Mouse (Mus musculus): ENCODE measurements around the gene Olfr323.

The Olfr323 gene

DNA sequence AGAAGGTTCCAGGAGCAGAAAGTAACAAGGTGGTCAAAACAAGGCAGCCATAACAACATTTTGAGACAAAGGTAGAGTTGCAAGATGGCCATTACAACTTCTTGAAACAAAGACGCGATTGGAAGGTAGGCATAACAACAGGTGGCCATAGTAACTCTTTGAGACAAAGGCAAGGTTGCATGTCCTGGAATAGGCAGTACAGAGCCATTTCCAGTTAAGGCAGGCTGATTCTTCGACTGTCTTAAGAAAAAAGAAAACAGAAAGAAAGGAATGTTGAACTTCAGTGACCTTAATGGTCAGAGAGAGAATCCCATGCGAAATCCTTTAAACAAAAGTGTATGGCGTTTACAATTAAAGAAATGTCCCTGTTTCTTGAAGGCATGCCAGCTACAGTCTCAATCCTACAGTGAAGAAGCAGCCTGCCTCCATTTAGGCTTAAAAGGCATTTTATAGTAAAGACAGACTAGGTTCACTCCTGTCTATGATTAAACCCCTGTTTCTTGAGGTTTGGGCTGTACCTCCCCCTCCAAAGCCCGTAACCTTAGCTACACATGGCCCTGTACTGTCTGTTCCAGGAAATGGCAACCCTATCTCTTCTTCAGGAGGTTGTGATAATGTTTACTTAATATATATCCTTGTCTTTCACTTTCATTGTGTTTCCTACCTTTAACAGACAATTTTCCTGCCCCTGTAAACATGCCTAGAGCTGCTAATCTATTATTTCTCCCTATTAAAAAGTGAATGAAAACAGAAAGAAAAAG is 27.3 kb downstream of the Olfr323 start:
- no peak for DNase-seq (ENCODE audit: low spot score)

DNA sequence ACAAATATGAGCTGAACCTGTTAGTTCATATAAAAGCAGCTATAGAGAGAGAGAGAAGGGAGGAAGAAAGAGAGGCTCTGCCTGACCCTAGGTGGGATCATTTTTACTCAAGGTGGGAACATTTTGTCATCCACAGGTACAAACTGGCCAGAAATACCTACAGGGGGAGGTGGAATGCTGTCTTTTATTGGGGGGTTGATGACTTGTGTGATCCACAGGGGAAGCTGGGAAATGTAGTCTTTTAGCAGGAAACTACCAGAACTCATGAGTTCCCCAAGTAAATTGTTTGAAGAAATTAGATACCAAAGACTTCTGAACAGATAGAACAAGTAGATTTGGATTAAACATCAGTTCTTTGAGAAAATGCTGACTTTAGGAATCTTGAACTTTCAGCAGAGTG is 28.2 kb downstream of the Olfr323 start:
- no peak for DNase-seq (ENCODE audit: low spot score)

DNA sequence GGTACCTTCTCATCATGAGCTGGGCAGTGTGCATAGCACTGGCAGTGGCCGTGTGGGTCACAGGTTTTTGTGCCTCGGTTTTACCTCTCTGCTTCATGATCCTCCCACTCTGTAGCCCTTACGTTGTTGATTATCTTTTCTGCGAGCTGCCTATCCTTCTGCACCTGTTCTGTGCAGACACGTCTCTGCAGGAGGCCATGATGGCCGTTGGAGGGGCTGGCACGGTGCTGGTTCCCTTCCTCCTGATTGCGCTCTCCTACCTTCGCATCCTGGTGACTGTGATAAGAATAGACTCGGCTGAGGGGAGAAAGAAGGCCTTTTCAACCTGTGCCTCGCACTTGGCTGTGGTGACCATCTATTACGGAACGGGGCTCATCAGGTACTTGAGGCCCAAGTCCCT is 32.5 kb downstream of the Olfr323 start:
- DNase-seq (ENCODE audit: low spot score) = no peak

DNA sequence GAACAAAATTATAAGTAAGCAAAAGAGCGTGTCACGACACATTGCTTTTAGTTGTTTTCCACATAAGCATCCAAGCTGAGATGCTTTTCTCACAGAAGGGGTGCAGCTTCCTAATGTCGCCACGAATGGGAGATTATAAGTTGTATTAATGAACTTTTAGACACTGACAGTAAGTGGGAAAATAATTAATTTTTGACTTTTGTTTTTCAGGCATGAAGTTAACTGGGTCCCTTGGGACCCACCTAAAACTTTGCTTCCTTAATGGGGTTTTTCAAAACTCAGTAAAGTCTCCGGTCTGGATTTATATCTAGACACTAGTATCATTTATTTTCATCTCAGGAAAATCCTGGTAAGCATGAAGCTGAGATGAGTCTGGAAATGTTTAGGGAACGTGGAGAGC is 35.5 kb downstream of the Olfr323 start, which contains the start of gene Olfr324:
Gene Olfr324, plus strand, starts transcription at position 301 of the 400 bp plus-strand sequence.
- DNase-seq (ENCODE audit: low spot score) = no peak

DNA sequence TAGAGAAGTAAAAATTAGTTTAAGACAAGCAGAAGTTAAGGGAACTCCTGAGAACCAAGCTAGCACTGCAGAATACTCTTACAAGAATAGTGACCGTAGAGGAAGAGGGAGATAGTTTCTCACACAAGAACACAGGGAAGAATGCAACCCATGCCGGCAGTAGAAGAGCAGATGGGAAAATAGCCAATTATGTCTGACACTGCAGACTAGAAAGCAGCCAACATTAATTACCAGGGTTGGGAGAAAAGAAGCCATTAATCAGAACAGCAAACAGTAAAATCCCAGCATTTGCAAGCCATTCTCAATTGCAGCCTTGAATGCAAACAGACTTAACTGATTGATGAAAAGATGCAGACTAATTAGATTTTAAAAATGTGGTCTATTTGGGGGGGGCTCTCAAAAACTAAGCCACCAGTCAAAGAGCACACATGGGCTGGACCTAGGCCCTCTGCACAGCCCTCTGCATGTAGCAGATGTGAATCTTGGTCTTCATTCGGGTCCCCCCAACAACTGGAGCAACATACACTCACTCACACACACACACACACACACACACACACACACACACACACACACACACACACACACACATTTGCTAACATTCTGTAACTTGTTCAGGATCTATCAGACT is 41.6 kb downstream of the Olfr323 start:
- no peak for DNase-seq (ENCODE audit: low spot score)

DNA sequence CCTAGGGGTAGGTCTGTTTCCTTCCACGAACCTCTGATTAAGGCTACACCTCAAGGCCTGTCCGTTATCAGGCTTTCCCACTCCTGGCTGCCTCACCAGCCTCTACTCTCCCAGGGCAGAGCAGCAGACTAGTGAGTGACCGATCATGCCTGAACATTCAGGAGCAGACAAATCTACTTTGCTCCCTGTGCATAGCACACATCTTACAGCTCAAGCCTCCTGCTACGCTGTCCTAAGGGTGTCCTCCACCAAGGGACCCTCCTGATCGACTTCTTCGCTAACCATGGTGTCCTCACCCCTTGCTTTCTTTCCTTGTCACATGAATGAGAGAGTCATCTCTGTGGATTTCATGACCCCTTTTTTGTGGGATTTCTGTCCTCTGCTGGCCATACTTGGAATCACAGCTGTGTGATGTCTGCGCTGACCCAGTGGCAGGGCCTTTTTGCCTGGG is 42.4 kb downstream of the Olfr323 start:
- peak; percentile 37 for DNase-seq (ENCODE audit: low spot score)

DNA sequence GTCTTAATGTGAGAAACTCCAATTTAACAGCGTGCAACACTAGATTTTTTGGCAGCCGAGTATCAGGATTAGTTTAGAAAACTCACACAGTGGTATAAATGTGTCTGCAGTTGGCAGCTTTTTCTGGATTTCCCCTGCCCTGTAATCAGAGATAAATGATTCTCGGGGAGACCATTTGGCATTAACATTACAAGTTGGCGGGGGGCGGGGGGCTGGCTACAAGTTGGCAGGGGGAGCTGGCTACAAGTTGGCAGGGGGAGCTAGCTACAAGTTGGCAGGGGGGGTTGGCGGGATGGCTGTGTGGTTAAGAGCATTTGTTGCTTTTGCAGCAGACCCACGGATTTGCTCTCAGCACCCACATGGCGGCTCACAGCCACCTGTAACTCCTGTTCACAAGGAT is 51.7 kb downstream of the Olfr323 start:
- no peak for DNase-seq (ENCODE audit: low spot score)

DNA sequence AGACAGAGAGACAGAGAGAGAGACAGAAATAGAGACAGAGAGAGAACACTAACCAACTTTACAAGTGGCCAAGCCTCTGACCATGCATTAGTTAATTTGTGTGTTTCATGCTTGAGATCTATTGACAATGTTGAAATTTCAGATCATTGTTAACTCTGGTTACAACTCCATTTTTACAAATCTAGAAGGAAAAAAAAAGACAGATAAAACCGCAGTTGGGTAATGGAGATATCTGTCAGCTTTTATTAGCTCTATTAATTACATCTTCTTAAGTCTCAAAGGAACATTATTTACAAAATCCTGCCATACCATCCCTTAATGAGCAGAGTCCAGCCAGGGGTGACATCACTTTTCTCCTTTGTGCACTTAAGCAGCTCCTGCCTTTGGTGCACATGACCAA is 52.9 kb downstream of the Olfr323 start, which contains the start of gene Olfr325:
Gene Olfr325, plus strand, starts transcription at position 301 of the 400 bp plus-strand sequence.
- DNase-seq (ENCODE audit: low spot score) = no peak

Data from urinary bladder, postnatal 25 days (tissue).